Mouse (Mus musculus) gastrocnemius, postnatal 14 days (tissue): ENCODE measurements around the gene Lrrc8b. TPM values are rescaled to one million over a fixed set of nuclear protein-coding genes. Genes with fewer than 3 reads are reported as not detected.

Experiments
- DNase-seq: peaks from one replicate; pipeline ENCODE4 v3.0.0; 2021; ENCODE audit warnings: mixed read lengths
- intact Hi-C: fragments of 180-260 bp; cut with DNase I; formaldehyde crosslinking; loops from one replicate; pipeline ENCODE4 v1.15.1; 2025; ENCODE audit warnings: low total_unique reads
- long read RNA-seq, 2 experiments: library from polyadenylated mRNA; stranded (forward); transcript quantifications; one replicate each; pipeline ENCODE4 v2.0.0; 2021
- total RNA-seq, 2 experiments: library from RNA; stranded (reverse); gene quantifications; 2 replicates each; pipeline ENCODE4 v1.2.3; 2021

The Lrrc8b gene
- 1 to 10 TPM; 5.0 to 5.7 TPM for total RNA-seq
- long read RNA-seq, experiment 1, partial matches to known transcripts, result 0 of 2 reads
- long read RNA-seq, experiment 1, other reads (novel, unspliced or antisense), result 2 of 2 reads
- long read RNA-seq, experiment 2, partial matches to known transcripts, result 0 of 1 reads
- long read RNA-seq, experiment 2, other reads (novel, unspliced or antisense), result 1 of 1 reads

DNA sequence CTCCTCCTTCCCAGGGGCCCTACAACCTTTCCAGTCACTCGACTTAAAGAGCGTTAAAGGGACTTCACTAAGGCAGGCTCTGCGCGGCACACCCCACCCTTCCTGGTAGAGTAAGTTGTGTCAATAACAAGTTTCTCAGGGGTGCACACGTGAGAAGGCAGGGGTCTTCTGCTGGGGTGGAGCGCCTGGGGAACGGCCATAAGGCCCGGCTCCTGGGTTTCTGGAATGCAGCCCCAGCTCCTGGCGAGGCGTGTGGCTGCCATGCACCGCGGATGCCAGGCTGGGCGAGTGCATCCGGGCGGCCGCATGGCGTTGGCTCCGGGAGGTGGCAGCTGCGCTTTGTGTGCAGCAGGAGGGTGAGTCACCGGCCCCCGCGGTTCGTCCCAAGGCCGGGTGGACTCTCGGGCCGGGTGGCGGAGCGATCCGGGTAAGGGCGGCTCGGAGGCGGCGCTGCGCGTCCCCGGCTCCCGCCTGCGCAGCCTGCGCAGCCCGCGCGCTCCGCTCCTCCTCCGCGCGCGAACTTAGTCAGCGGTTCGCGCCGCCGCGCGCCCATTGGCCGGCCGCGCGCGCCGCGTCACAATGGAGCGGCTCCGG is at the start of gene Lrrc8b:
Lrrc8b (plus strand) TSS at position 578 of the 594 bp plus-strand sequence.
- DNase-seq, result peak; percentile 91
- intact Hi-C loops, result no loop called here

GRCm38 (mm10) chr5:105381482-105381881 is 34.1 kb upstream of the Lrrc8b start:
- DNase-seq, result no peak
- intact Hi-C loops, result no loop called here

DNA sequence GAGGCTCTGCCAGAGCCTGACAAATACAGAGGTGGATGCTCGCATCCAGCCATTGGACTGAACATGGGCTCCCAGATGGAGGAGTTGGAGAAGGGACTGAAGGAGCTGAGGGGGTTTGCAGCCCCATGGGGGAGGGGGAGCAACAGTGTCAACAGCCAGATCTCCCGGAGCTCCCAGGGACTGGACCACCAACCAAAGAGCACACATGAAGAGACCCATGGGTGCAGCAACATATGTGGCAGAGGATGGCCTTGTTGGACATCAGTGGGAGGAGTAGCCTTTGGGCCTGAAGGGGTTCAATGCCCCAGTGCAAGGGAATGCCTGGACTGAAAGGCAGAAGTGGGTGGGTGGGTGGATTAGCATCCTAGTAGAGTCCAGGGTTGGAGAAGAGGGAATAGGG is 25.2 kb upstream of the Lrrc8b start:
- no peak for DNase-seq
- intact Hi-C loops, result no loop called here

GRCm38 (mm10) chr5:105393731-105394130 is 21.8 kb upstream of the Lrrc8b start:
- no peak for DNase-seq
- intact Hi-C loops, result no loop called here

DNA sequence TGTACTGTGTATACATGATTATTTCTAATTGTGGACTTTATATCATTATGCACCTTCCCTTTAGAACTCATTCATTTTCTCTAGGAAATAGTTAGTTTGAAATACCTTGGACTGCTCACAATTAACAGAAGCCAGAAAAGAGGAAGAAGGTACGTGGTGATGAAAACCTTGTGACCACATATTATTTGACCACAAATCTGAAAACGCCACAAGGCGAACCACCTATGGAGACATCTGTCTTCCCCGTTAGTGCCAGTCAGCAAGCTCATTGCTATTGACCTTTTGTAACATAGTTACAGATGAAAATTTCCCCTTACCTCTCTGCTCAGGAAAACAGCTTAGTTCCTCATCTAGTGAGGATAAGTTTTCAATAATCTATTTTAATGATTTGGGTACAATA is 20.4 kb upstream of the Lrrc8b start:
- no peak for DNase-seq
- intact Hi-C loops, result no loop called here

DNA sequence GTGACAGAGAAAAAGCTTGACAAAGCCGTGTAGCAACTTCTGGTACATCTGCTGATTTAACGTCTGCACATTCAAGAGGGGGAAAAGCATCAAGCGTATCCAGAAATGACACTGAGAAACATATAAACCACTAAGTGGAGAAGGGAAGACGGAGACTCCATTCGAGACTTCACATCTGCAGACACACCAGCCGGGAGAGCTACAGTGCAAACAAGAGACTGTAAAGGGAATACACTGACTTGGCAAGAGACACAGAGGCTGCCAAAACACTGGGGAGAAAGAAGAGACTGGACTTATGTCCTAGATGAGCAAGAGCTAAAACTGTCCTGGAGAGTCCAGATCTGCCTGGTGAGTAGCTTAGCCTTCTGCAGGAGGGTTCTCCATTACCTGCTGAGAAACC is 16.6 kb upstream of the Lrrc8b start:
- intact Hi-C loops, result no loop called here
- no peak for DNase-seq

- intact Hi-C loops, result loop anchor here (10.0 kb wide), 1 partner anchor 85 kb away; no protein-coding TSS in a partner anchor
- peak; percentile 44 for DNase-seq
Observed at GRCm38 (mm10) chr5:105399631-105400423, 15.7 kb upstream of the Lrrc8b start.

GRCm38 (mm10) chr5:105400424-105401375 is 14.9 kb upstream of the Lrrc8b start:
- DNase-seq, result no peak
- intact Hi-C loops, result loop anchor here (10.0 kb wide), 1 partner anchor 84 kb away; no protein-coding TSS in a partner anchor

DNA sequence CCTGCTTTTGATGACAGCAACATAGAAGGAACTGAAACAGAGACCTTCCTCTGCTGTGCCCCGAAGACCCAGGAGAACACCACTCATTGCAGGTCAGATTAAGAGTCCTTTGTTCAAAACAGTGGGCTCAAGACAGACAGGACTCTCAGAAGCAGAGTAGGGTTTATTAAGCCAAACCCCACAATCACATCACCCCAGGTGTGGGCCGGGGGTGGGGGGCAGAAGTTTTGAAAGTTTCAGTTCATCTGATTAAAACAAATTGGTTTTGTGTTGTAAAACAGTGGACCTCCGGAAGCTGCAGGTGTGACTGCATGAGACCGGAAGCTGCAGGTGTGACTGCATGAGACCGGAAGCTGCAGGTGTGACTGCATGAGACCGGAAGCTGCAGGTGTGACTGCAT is 14.0 kb upstream of the Lrrc8b start:
- intact Hi-C loops, result loop anchor here (10.0 kb wide), 1 partner anchor 83 kb away; no protein-coding TSS in a partner anchor
- no peak for DNase-seq

- DNase-seq, result peak; percentile 50
- intact Hi-C loops, result loop anchor here (5.0 to 10.0 kb wide), 3 partner anchors 80 to 467 kb away; no protein-coding TSS in a partner anchor
Observed at GRCm38 (mm10) chr5:105404961-105405360, 10.6 kb upstream of the Lrrc8b start.

DNA sequence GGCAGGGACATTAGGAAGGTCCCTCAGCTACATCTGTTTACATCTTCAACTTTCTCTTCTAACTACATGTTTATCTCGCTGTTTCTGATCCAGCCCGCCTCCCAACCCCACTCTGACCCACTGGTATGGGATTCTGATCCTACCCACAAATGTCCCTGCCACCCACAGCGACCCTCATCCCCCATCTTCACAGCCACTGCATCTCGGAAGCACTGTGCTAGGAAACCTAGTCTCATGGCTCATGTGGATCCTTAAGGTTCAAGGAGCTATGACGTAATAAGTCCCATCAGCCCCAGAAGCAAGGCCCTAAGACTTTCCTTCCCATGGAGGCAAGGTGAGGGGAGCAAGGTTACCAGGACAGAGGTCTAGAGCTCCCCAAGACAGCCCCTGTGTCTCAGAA is 7.9 kb upstream of the Lrrc8b start:
- DNase-seq, result no peak
- intact Hi-C loops, result loop anchor here (5.0 to 10.0 kb wide), 3 partner anchors 77 to 465 kb away; no protein-coding TSS in a partner anchor

DNA sequence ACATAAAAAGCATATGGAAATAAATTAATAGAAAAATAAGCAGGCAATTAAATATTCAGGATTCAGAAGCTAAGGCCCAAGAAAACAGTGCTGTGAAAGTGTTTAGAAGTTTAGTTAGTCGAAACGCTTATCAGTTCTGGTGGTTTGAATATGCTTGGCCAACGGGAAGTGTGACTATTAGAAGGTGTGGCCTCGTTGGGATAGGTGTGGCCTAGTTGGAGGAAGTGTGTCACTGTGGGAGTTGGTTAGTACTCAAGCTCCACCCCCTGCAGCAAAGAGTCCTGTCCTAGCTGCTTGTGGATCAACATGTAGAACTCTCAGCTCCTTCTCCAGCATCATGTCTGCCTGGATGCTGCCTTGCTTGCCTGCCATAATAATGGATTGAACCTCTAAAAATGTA is 6.5 kb upstream of the Lrrc8b start:
- DNase-seq, result no peak
- intact Hi-C loops, result loop anchor here (5.0 to 10.0 kb wide), 3 partner anchors 76 to 463 kb away; no protein-coding TSS in a partner anchor

GRCm38 (mm10) chr5:105410521-105411293 is 4.9 kb upstream of the Lrrc8b start:
- DNase-seq, result no peak
- intact Hi-C loops, result no loop called here

- no peak for DNase-seq
- intact Hi-C loops, result no loop called here
Observed at GRCm38 (mm10) chr5:105411294-105411570, 4.3 kb upstream of the Lrrc8b start.

DNA sequence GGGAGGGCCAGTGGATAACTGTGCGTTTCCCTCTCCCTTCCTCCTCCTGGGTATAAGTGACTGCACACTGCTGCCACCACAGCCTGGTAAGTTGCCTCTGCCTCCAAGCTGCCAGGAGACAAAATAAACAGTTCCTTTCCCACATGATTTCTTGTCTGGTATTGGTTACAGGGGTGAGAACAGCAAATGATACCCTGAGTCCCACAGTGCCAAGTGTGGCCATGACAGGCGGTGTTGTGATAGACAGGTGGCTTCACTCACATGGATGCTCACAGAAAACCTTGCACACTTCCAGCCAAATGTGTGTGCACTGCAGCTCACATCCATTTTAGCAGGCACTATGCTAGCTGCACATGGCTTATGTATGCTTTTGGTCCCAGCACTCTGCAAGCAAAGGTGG is 3.8 kb upstream of the Lrrc8b start:
- DNase-seq, result no peak
- intact Hi-C loops, result no loop called here

GRCm38 (mm10) chr5:105412634-105413033 is 2.9 kb upstream of the Lrrc8b start:
- no peak for DNase-seq
- intact Hi-C loops, result no loop called here

GRCm38 (mm10) chr5:105414341-105415120 is 1.0 kb upstream of the Lrrc8b start:
- intact Hi-C loops, result no loop called here

More at GRCm38 (mm10) chr5:105414341-105415120, 1.0 kb upstream of the Lrrc8b start:
- no peak for DNase-seq
